Mouse (Mus musculus) spleen, postnatal 4 days (tissue): Measurements from ENCODE around the gene Raet1e.
A peak's percentile ranks its signal among the peaks of the same experiment; 100 is the strongest.
"Not testable (repeated sequence)": the region's sequence is repeated elsewhere in the genome, so short reads cannot be mapped to it uniquely, and the experiment has no call there.

Experiments
- DNase-seq, 2 experiments: peaks; one replicate each; pipeline ENCODE4 v3.0.0; 2022; ENCODE audit warnings: low spot score in 2 of 2

Gene Raet1e

DNA sequence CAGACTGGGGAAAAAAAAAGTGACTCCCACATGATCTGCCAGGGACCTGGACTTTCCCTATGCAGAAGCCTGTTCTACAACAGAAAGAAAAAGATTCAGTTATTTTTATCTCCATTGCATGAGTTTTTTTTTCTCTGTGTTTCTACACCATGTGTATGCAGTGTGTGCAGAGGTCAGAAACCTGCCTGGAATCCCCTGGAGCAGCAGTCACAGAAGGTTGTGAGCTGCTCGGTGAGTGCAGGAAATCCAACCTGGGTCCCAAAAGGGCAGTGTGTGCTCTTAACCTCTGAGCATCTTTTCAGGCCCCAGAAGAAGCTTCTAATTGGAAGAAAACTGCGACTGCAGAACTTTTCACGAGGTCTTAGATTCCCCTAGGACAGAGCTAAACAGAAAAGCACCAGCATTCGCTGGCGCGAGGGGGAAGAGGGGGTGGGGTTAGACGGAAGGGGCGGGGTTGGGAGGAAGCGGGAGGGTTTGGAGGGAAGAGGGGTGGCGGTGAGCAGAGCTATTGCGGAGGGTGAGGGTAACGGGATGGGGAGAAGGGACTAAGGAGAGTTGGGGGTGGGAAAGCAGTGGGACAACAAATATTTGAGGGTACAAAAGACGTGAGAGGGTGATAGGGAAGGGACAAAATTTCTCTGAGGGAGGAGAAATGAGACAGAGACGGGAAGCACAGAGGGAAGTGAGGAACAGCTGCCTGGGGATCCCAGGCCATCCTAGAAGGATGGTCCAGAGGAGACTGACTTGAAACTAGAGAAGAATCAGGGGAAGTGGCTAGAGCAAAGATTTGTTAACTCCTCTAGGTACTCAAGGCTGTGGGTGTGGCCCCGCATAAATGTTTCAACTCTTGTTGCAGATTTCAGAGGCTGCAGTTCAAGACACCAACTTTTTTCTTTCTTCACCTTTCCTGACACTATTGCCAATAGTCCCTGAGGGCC, 203.3 kb downstream of the Raet1e start:
- DNase-seq, result not testable (repeated sequence)

DNA sequence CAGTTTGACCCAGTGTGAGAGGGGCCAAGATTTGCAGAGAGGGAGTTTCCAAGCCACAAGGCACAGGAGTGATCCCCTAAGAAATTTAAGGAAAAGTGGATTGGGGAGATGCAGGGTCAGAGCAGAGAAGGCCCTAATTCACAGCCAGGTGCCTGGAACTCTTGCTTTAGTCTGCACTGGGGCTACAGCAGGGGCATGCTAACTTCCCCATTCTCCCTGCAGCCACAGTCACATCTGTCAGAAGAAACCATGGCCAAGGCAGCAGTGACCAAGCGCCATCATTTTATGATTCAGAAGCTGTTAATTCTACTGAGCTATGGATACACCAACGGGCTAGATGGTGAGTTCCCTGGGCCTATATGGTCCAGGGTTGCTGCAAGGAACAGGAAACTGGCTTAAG, 204.1 kb downstream of the Raet1e start:
- not testable (repeated sequence) for DNase-seq

DNA sequence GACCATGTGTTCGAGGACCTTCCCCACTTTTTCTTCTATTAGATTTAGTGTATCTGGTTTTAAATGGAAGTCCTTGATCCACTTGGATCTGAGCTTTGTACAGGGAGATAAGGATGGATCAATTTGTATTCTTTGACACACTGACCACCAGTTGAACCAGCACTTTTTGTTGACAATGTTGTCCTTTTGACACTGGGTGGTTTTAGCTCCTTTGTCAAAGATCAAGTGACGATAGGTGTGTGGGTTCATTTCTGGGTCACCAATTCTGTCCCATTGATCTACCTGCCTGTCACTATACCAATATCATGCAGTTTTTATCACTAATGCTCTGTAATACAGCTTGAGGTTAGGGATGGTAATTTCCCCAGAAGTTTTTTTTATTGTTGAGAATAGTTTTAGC, 206.5 kb downstream of the Raet1e start:
- not testable (repeated sequence) for DNase-seq

GRCm38 (mm10) chr10:22381226-22381625, 222.9 kb downstream of the Raet1e start:
- not testable (repeated sequence) for DNase-seq

DNA sequence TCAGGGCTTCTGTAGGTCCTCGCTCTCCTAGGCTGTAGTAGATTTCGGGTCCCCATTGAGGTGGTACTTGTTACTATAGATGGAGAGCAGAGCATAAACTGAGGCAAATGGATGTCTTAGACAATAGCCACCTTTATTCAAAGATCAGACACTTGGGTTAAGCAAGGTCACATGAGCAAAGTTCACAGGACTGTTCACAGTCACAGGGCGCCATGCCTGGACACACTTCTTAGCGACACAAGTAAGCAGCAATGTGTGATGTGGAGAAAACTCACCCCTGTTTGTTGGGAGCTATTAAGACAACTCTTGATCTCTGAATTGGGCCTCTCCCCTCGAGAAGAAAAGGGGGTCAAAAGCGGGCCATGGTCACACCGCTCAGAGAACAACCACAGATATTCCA, 231.8 kb downstream of the Raet1e start:
- not testable (repeated sequence) for DNase-seq

DNA sequence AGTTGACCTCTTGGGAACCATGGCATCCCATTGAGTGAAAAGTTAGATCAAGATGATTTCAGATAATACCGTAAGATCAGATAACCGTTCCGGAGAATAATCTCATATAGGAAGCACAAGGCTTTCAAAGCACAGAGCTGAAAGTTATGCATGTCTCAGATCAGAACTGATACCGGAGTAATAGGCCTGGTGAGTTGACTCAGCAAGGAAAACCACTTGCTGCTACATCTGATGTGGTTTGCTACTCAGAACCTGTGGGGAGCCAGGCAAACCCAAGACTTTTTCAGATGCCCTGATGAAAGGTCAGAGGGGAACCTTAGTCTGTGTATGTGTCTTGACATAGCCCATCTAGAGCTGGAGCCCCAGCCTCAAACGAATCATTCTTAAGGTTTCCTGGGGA, 233.2 kb downstream of the Raet1e start:
- DNase-seq, result not testable (repeated sequence)

DNA sequence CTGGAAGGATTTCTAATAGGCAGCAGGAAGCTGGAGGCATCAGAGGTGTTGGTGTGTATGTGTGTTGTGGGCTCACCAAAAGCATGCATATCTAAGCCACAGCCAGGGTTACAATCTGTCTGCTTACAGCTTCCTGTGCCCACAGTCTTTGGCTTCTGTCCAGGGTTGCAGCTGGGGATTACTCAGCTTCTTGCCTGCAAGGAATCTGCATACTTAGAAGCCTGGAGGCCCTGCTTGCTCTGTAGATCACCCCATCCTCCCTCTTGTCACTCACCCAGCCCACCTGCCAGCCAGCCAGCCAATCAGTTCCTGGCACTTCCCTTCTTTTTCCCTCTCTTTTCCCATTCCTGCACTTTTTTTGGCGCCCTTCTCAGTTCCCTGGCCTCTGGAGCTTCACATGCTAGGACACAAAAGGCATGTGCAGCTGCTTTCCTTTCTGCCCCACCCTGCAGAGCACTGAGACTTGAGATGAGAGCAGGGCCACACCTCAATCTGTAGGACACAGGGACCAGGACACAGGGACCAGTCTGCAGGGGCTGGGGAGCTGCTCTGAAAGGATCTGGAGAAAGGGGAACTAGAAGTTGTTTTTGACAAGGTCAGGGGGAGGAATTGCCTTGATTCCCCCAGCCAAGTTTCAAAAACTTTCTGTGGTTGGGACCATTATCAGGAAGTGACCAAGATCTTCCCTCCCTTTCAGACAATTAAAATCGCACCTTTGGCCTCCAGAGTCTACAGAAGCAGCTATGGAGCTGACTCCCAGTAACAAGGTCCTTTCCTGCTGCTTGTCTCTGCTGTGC, 234.9 kb downstream of the Raet1e start:
- not testable (repeated sequence) for DNase-seq

GRCm38 (mm10) chr10:22396680-22397079, 238.3 kb downstream of the Raet1e start:
- DNase-seq, result not testable (repeated sequence)

- DNase-seq, result peak; percentile 40 to 69
Measured at GRCm38 (mm10) chr10:22402225-22402917, 244.0 kb downstream of the Raet1e start.

DNA sequence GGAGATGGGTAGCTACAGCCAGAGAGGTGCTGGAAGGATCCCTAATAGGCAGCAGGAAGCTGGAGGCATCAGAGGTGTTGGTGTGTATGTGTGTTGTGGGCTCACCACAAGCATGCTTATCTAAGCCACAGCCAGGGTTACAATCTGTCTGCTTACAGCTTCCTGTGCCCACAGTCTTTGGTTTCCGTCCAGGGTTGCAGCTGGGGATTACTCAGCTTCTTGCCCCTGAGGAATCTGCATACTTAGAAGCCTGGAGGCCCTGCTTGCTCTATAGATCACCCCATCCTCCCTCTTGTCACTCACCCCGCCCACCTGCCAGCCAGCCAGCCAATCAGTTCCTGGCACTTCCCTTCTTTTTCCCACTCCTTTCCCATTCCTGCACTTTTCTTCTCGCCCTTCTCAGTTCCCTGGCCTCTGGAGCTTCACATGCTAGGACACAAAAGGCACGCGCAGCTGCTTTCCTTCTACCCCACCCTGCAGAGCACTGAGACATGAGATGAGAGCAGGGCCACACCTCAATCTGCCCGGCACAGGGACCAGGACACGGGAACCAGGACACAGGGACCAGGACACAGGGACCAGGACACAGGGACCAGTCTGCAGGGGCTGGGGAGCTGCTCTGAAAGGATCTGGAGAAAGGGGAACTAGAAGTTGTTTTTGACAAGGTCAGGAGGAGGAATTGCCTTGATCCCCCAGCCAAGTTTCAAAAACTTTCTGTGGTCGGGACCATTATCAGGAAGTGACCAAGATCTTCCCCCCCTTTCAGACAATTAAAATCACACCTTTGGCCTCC, 255.5 kb downstream of the Raet1e start:
- DNase-seq, result not testable (repeated sequence)
